Mouse (Mus musculus) lung, adult 2 months (tissue): ENCODE measurements at regions not wholly inside any gene's neighbourhood (a gene's known extent, or its start where the extent isn't known, plus 50 kb on each side); places are given as distances from the start of the nearest gene placed in this dataset.

Experiments
- DNase-seq: peaks from one replicate; pipeline ENCODE4 v3.0.0; 2022
- H3K4me1 ChIP-seq: fragments of 200-500 bp; 2 replicates; pipeline ENCODE4 v1.6.1; 2011; ENCODE audit warnings: low read length; ENCODE audit not compliant: control insufficient read depth, insufficient read depth
- H3K4me3 ChIP-seq: fragments of 200-500 bp; replicated peaks from 2 replicates; pipeline ENCODE3; 2011; ENCODE audit warnings: low read depth, mild to moderate bottlenecking, control low read depth, low read length; ENCODE audit errors: extremely low read depth
- CTCF ChIP-seq: fragments of 200-500 bp; IDR thresholded peaks from 2 replicates; pipeline ENCODE4 v1.5.1; 2011; ENCODE audit warnings: mild to moderate bottlenecking, low read length, control low read depth; ENCODE audit not compliant: insufficient read depth
- POLR2A ChIP-seq: fragments of 200-500 bp; IDR thresholded peaks from 2 replicates; pipeline ENCODE4 v1.6.1; 2011; ENCODE audit warnings: low read depth, mild to moderate bottlenecking, control low read depth, low read length, borderline replicate concordance; ENCODE audit errors: extremely low read depth
- WGBS: fragments of 180-500 bp; shearing (Covaris S2); methylation state at CpG from one replicate; pipeline ENCODE4 v1.1.7; 2018; 5-methylcytosine and 5-hydroxymethylcytosine counted together

GRCm38 (mm10) chr6:109125447-109125846 lies 297.0 kb downstream of the Edem1 start:
- H3K4me1 ChIP-seq: no peaks in the 10 kb centered on the region
- no peak overlapping the region for H3K4me3 ChIP-seq
- WGBS: 92% methylated on average over 12 of the region's 12 CpGs
- no peak for DNase-seq
- TF ChIP-seq POLR2A (no peak), CTCF (no peak)

- DNase-seq: no peak
- 84% methylated on average over 1 of the region's 1 CpGs for WGBS
- TF ChIP-seq CTCF (no peak), POLR2A (no peak)
- Histone ChIP-seq H3K4me3 (no peak overlapping the region), H3K4me1 (no peaks in the 10 kb centered on the region)
Observed at GRCm38 (mm10) chr6:109127203-109127602, 298.8 kb downstream of the Edem1 start.

GRCm38 (mm10) chr6:109146111-109146510 lies 317.7 kb downstream of the Edem1 start:
- Histone ChIP-seq H3K4me3 (no peak overlapping the region), H3K4me1 (no peaks in the 10 kb centered on the region)
- DNase-seq: no peak
- TF ChIP-seq POLR2A: no peak
- no peak for TF ChIP-seq CTCF
- WGBS: 68% methylated on average over 5 of the region's 5 CpGs

- 82% methylated on average over 8 of the region's 8 CpGs for WGBS
- DNase-seq: no peak
- Histone ChIP-seq H3K4me1 (no peaks in the 10 kb centered on the region), H3K4me3 (no peak overlapping the region)
- TF ChIP-seq CTCF: no peak
- no peak for TF ChIP-seq POLR2A
Observed at GRCm38 (mm10) chr6:109149043-109149442, 320.6 kb downstream of the Edem1 start.

- DNase-seq: peak; percentile 37
- H3K4me1 ChIP-seq: no peaks in the 10 kb centered on the region
- TF ChIP-seq CTCF (peak; percentile 65), POLR2A (no peak)
- no peak overlapping the region for H3K4me3 ChIP-seq
- 55% methylated on average over 22 of the region's 22 CpGs for WGBS
Observed at GRCm38 (mm10) chr6:109150023-109150911, 321.8 kb downstream of the Edem1 start.

- TF ChIP-seq CTCF: no peak
- H3K4me1 ChIP-seq: no peaks in the 10 kb centered on the region
- WGBS: 90% methylated on average over 9 of the region's 9 CpGs
- H3K4me3 ChIP-seq: no peak overlapping the region
- no peak for DNase-seq
Observed at GRCm38 (mm10) chr6:109150912-109151256, 322.4 kb downstream of the Edem1 start.

GRCm38 (mm10) chr6:109153624-109154023 lies 325.2 kb downstream of the Edem1 start:
- no peak for DNase-seq

GRCm38 (mm10) chr6:109159561-109159960 lies 331.1 kb downstream of the Edem1 start:
- Histone ChIP-seq H3K4me1 (no peaks in the 10 kb centered on the region), H3K4me3 (no peak overlapping the region)
- TF ChIP-seq CTCF (no peak), POLR2A (no peak)
- no peak for DNase-seq
- 81% methylated on average over 7 of the region's 7 CpGs for WGBS

More at GRCm38 (mm10) chr6:109153624-109154023, 325.2 kb downstream of the Edem1 start:
- Histone ChIP-seq H3K4me1 (no peaks in the 10 kb centered on the region), H3K4me3 (no peak overlapping the region)
- WGBS: 21% methylated on average over 7 of the region's 7 CpGs
- TF ChIP-seq POLR2A: no peak
- TF ChIP-seq CTCF: no peak

GRCm38 (mm10) chr6:109167439-109167838 lies 339.0 kb downstream of the Edem1 start:
- 60% methylated on average over 5 of the region's 5 CpGs for WGBS
- DNase-seq: no peak
- Histone ChIP-seq H3K4me1 (no peaks in the 10 kb centered on the region), H3K4me3 (no peak overlapping the region)
- TF ChIP-seq POLR2A (no peak), CTCF (no peak)

- Histone ChIP-seq H3K4me1 (no peaks in the 10 kb centered on the region), H3K4me3 (no peak overlapping the region)
- WGBS: 40% methylated on average over 6 of the region's 6 CpGs
- DNase-seq: no peak
- no peak for TF ChIP-seq CTCF
- TF ChIP-seq POLR2A: no peak
Observed at GRCm38 (mm10) chr6:109172104-109172850, 343.8 kb downstream of the Edem1 start.
